Mouse (Mus musculus): ENCODE measurements around the gene Tysnd1. TPM values are rescaled to one million over a fixed set of nuclear protein-coding genes. Genes with fewer than 3 reads are reported as not detected.

Gene Tysnd1
- polyA plus RNA-seq, 1 experiment = 50.2 TPM

DNA sequence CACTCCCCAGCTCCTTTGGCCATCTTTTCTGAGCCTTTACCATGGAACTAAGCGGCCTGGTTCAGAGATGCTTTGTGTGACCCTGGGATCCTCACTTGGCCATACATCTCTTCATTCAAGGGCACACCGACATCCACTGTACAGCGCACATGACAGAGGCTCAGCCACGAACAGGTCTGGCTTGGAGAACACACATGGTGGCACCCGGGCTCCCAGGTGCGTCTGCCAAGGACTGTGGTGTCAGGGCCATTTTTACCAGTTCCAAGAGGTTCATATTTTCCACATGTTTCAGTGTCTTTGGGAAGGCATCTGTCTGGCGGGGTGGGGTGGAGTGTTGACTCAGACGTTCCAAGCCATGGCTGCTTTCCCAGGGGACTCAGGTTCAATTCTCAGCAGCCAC lies 47.0 kb downstream of the Tysnd1 start:
- H3K4me3 ChIP-seq (replicated peaks; ENCODE audit: extremely low read depth, low read depth, low read length) = no peak overlapping the region
- 90% methylated on average over 8 of the region's 8 CpGs for WGBS
- no peak for TF ChIP-seq CTCF (IDR thresholded peaks at IDR 0.05; ENCODE audit: insufficient read depth, low read length)
- no peaks in the 10 kb centered on the region for H3K4me1 ChIP-seq (ENCODE audit: control insufficient read depth, insufficient read depth, low read length)
- no peak for DNase-seq

- TF ChIP-seq POLR2A (IDR thresholded peaks at IDR 0.05; ENCODE audit: borderline replicate concordance, extremely low read depth, low read depth, low read length) = no peak
- peak; percentile 54; the same call in 1 of the 2 replicates for TF ChIP-seq CTCF (IDR thresholded peaks at IDR 0.05; ENCODE audit: insufficient read depth, low read length)
- Histone ChIP-seq H3K4me3 (replicated peaks; ENCODE audit: extremely low read depth, low read depth, low read length) (no peak overlapping the region), H3K4me1 (ENCODE audit: control insufficient read depth, insufficient read depth, low read length) (no peaks in the 10 kb centered on the region; the same call in 1 of the 2 replicates)
- WGBS = 90% methylated on average over 4 of the region's 4 CpGs
- DNase-seq = no peak
Observed at GRCm38 (mm10) chr10:61745133-61745532, 49.8 kb downstream of the Tysnd1 start.

- TF ChIP-seq POLR2A (IDR thresholded peaks at IDR 0.05; ENCODE audit: borderline replicate concordance, extremely low read depth, low read depth, low read length) (no peak), CTCF (IDR thresholded peaks at IDR 0.05; ENCODE audit: insufficient read depth, low read length) (no peak)
- H3K4me1 ChIP-seq (ENCODE audit: control insufficient read depth, insufficient read depth, low read length) = no peaks in the 10 kb centered on the region; the same call in 1 of the 2 replicates
- DNase-seq = no peak
- WGBS = 93% methylated on average over 13 of the region's 13 CpGs
- no peak overlapping the region for H3K4me3 ChIP-seq (replicated peaks; ENCODE audit: extremely low read depth, low read depth, low read length)
Observed at GRCm38 (mm10) chr10:61747302-61747701, 52.0 kb downstream of the Tysnd1 start.

- H3K4me3 ChIP-seq (replicated peaks; ENCODE audit: extremely low read depth, low read depth, low read length) = no peak overlapping the region
- TF ChIP-seq POLR2A (IDR thresholded peaks at IDR 0.05; ENCODE audit: borderline replicate concordance, extremely low read depth, low read depth, low read length) (no peak), CTCF (IDR thresholded peaks at IDR 0.05; ENCODE audit: insufficient read depth, low read length) (no peak)
- 52% methylated on average over 9 of the region's 9 CpGs for WGBS
- DNase-seq = no peak
- H3K4me1 ChIP-seq (ENCODE audit: control insufficient read depth, insufficient read depth, low read length) = no peaks in the 10 kb centered on the region; the same call in 1 of the 2 replicates
Observed at GRCm38 (mm10) chr10:61750014-61750413, 54.7 kb downstream of the Tysnd1 start.

GRCm38 (mm10) chr10:61751534-61752219 lies 56.4 kb downstream of the Tysnd1 start:
- no peak for TF ChIP-seq CTCF (IDR thresholded peaks at IDR 0.05; ENCODE audit: insufficient read depth, low read length)
- TF ChIP-seq POLR2A (IDR thresholded peaks at IDR 0.05; ENCODE audit: borderline replicate concordance, extremely low read depth, low read depth, low read length) = no peak
- DNase-seq = no peak
- Histone ChIP-seq H3K4me1 (ENCODE audit: control insufficient read depth, insufficient read depth, low read length) (peaks cover under 1% of the 10 kb centered on the region; the same call in 1 of the 2 replicates), H3K4me3 (replicated peaks; ENCODE audit: extremely low read depth, low read depth, low read length) (no peak overlapping the region)
- 61% methylated on average over 20 of the region's 20 CpGs for WGBS

Other genes starting within 250 kb of the Tysnd1 start
- gene Eif4ebp2, start 242.9 kb upstream of the Tysnd1 start, polyA plus RNA-seq (2012; rRNA removed) = 101 and 132 TPM in 2 replicates
- 11.3 and 21.1 TPM in 2 replicates for gene Lrrc20, start 219.7 kb upstream of the Tysnd1 start, polyA plus RNA-seq (2012; rRNA removed)
- 0.07 and 0.11 TPM in 2 replicates for gene Npffr1, start 100.0 kb upstream of the Tysnd1 start, polyA plus RNA-seq (2012; rRNA removed)
- gene Ppa1, start 47.0 kb upstream of the Tysnd1 start, polyA plus RNA-seq (2012; rRNA removed) = 12.0 and 12.8 TPM in 2 replicates
- 64.5 and 79.6 TPM in 2 replicates for gene Sar1a, start 15.2 kb upstream of the Tysnd1 start, polyA plus RNA-seq (2012; rRNA removed)
- 19.3 and 22.1 TPM in 2 replicates for gene Aifm2, start 19.7 kb downstream of the Tysnd1 start, polyA plus RNA-seq (2012; rRNA removed)
- gene H2afy2, start 88.6 kb downstream of the Tysnd1 start, polyA plus RNA-seq (2012; rRNA removed) = 5.4 and 6.5 TPM in 2 replicates

All from lung, adult 2 months (tissue).